Mouse (Mus musculus) right cerebral cortex, postnatal 36 days (tissue): ENCODE results near the gene Fads3.

ENCODE experiments used
- DNase-seq, 2 experiments: peaks; one replicate each; pipeline ENCODE4 v3.0.0; 2022; ENCODE audit warnings: low spot score in 2 of 2, mixed read lengths in 1 of 2

The Fads3 gene

GRCm38 (mm10) chr19:10050438-10050837, 9.1 kb downstream of the Fads3 start:
- no peak for DNase-seq

DNA sequence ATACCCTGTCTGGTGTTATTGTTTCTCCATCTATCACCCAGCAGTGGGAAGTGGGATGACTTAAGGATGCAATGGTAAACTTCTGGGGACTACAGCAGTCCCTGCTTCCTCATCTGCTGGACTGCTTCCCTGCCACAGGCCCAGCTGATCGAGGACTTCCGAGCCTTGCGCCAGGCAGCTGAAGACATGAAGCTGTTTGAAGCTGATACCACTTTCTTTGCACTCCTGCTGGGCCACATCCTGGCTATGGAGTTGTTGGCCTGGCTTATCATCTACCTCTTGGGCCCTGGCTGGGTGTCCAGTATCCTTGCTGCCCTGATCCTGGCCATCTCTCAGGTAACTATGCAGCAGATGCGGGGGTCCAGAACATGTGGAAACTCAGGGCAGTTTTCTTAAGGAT, 11.3 kb downstream of the Fads3 start:
- no peak for DNase-seq

GRCm38 (mm10) chr19:10053692-10054260, 12.4 kb downstream of the Fads3 start:
- no peak for DNase-seq

DNA sequence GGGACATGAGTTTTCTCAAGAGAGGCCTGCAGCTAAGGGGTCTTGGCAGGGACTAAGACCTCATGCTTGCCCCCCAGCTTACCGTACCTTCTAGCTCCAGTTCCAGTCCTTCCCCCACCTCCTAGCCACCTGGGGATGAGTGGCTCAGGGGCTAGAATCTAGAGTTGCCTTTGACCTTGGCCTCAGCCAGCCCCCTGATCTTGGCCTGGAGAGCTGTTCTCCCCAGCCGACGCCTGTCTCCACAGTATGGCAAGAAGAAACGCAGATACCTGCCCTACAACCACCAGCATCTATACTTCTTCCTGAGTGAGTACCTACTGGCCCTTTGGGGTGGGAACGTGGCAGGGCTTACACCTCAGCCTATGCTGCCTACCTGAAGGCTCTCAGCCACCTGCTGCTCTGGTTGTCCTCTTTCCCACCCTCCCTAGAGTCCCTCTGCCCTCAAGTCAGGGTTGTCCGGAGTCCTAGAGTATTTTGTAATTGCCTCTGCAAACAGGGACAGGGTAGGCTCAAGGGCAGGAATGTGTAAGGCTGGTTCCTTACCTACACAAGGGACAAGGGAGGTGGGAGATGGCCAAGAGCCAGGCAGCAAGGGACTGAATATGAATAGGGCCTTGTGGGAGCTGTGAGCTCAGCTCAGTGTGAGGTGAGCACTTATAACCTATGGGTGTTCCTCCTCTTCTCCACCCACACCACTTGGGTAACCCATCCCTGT, 13.1 kb downstream of the Fads3 start:
- DNase-seq, result no peak

DNA sequence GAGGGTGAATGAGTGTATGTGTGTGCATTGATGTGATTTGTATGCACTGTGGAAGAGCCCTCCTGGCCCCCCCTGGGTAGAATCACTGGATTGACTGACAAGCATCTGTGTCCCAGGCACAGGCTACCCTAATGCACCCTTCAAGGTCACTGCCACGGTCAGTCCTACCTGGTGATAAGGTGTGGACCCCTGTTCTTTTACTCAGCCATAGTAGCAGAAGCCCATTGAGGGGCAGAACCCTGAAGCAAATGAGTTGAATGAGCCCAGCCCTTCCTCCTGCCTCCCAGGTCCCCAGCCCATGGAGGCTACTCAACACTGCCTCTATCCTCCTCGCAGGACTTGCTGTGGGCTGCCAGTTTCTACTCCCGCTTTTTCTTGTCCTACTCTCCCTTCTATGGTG, 13.9 kb downstream of the Fads3 start:
- no peak for DNase-seq

GRCm38 (mm10) chr19:10055783-10056660, 14.7 kb downstream of the Fads3 start:
- DNase-seq, result no peak

- no peak for DNase-seq
These were observed 15.3 kb downstream of the Fads3 start for GRCm38 (mm10) chr19:10056686-10057085.

- DNase-seq, result no peak
These were observed 16.4 kb downstream of the Fads3 start for GRCm38 (mm10) chr19:10057486-10058351.

- DNase-seq, result no peak
These were observed 17.0 kb downstream of the Fads3 start for GRCm38 (mm10) chr19:10058352-10058825.

GRCm38 (mm10) chr19:10058876-10059427, 17.6 kb downstream of the Fads3 start:
- DNase-seq, result no peak

GRCm38 (mm10) chr19:10059911-10060567, 18.7 kb downstream of the Fads3 start:
- DNase-seq, result peak in 1 of 2 experiments; percentile 54

DNA sequence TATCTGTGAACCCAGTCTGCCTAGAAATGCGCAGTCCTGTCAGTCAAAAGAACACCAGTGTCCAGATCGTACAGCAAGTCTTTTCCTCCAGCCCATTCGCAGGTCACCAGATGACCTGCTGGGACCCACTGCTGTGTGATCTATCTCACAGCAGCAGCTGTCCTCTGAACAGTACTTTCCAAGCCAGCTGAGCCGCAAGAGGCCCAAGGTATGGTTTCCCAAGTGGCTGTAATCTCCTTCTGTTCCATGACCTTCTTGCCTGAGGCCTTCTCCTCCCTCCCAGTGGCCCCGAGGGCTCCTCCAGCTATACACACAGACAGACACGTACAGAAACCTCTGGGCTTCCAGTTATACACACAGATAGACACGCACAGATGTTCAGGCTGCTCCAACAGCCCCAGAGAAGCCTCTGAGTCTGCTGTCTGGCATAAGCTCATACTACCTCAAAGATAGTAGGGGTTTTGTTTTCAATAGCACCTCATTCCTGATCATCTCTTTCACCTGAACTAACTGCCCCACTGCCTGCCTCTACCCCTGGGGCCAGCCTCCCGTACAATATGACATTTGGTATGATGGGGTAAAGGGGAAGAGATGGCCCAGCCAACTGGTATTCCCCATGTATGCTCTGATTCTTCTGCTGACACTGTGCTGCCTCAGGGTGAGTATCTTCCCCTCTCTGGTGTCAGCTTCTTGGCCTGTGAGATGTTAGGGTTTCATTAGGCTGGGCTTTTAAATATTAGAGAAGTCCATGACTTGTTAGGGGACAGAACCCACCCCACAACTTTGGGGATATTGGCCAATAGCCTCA, 19.6 kb downstream of the Fads3 start:
- no peak for DNase-seq

DNA sequence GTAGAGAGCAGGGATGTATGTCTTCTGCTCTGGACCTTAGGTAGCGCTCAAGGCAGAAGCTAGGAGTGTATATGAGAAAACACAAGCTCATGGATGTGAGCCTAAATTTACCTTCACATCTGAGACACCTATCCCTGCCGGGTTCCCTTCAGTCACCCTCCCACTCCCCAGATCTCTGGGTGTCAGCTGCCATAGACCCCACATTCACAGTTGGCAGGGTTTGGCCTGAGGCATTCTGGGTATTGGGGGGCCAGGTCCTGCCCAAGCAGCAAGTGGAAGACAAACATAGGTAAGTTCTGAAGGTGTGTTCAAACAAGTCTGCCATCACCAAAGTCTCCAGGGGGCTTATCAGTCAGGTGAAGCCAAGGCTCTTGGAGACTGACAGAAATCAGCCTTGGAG, 20.3 kb downstream of the Fads3 start:
- DNase-seq, result no peak

DNA sequence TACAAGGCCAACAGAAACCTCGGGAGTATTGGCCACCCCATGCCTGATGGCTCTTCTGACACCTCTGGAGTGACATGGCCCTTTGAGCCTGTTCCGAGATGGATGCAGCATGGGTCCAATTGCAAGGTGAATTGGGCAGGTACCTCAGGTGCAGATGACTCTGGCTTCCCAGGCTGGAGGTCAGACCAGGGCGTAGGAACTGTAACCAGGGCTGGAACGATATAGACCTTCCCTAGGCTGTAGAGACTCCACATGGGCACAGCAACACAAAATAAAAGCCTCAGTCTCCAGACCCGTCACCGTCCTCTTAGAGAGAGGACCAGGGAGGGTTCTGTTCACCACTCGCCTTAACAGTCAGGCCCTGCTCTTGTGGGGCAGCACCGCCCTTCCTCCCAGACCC, 20.9 kb downstream of the Fads3 start:
- no peak for DNase-seq

GRCm38 (mm10) chr19:10062862-10063261, 21.5 kb downstream of the Fads3 start:
- no peak for DNase-seq

- DNase-seq, result peak in 1 of 2 experiments; percentile 32
These were observed 23.0 kb downstream of the Fads3 start for GRCm38 (mm10) chr19:10064173-10065012.

- DNase-seq, result no peak
These were observed 24.3 kb downstream of the Fads3 start for GRCm38 (mm10) chr19:10065465-10066188.

- no peak for DNase-seq
These were observed 24.8 kb downstream of the Fads3 start for GRCm38 (mm10) chr19:10066189-10066500.
